Mouse (Mus musculus) stomach, postnatal 0 days (tissue): Measurements from ENCODE around the gene Btg3. TPM values are rescaled to one million over a fixed set of nuclear protein-coding genes. Genes with fewer than 3 reads are reported as not detected.
A peak's percentile ranks its signal among the peaks of the same experiment; 100 is the strongest.

ENCODE experiments used
- ATAC-seq: fragments of 200-750 bp; cut with Nextera tagmentation; 2 replicates; pipeline ENCODE4 v1.8.0; 2017; ENCODE audit not compliant: low FRiP score, low TSS enrichment
- DNase-seq: peaks from one replicate; pipeline ENCODE4 v3.0.0-alpha.2; 2016; ENCODE audit warnings: low spot score
- H3K27ac ChIP-seq: fragments of 300-500 bp; sonication (generic); replicated peaks from 2 replicates; pipeline ENCODE4 v1.5.1; 2014; ENCODE audit warnings: mild to moderate bottlenecking, control low read depth
- H3K27me3 ChIP-seq: fragments of 300-500 bp; sonication (generic); 2 replicates; pipeline ENCODE4 v1.6.1; 2014; ENCODE audit warnings: low read length; ENCODE audit not compliant: control insufficient read depth, insufficient read depth
- H3K36me3 ChIP-seq: fragments of 300-500 bp; sonication (generic); 2 replicates; pipeline ENCODE4 v1.6.1; 2014; ENCODE audit warnings: low read length, mixed read lengths; ENCODE audit not compliant: control insufficient read depth, insufficient read depth
- H3K4me1 ChIP-seq: fragments of 300-500 bp; sonication (generic); replicated peaks from 2 replicates; pipeline ENCODE4 v1.6.1; 2014; ENCODE audit warnings: antibody characterized with exemption; ENCODE audit not compliant: control insufficient read depth, insufficient read depth
- H3K4me2 ChIP-seq: fragments of 300-500 bp; sonication (generic); replicated peaks from 2 replicates; pipeline ENCODE4 v1.6.1; 2014; ENCODE audit warnings: low read depth, mild to moderate bottlenecking, control low read depth, moderate library complexity
- H3K4me3 ChIP-seq: fragments of 300-500 bp; sonication (generic); 2 replicates; pipeline ENCODE4 v1.5.1; 2014; ENCODE audit warnings: low read depth, low read length, control low read depth
- H3K9ac ChIP-seq: fragments of 300-500 bp; sonication (generic); 2 replicates; pipeline ENCODE4 v1.6.1; 2014; ENCODE audit warnings: mild to moderate bottlenecking, low read length, control low read depth, mixed read lengths
- H3K9me3 ChIP-seq: fragments of 300-500 bp; sonication (generic); 2 replicates; pipeline ENCODE4 v1.6.1; 2016; ENCODE audit warnings: low read length; ENCODE audit not compliant: control insufficient read depth
- CTCF ChIP-seq: IDR thresholded peaks from 2 replicates; pipeline ENCODE4 v1.5.1; 2016; ENCODE audit warnings: antibody characterized with exemption, low read depth, mild to moderate bottlenecking, moderate library complexity
- EP300 ChIP-seq: optimal IDR thresholded peaks from 2 replicates; pipeline ENCODE3; 2016; ENCODE audit warnings: antibody characterized with exemption
- WGBS: fragments of 180-500 bp; shearing (Covaris S2); extraction: QIAGEN DNeasy Blood & Tissue Kit; methylation state at CpG from one replicate; pipeline ENCODE4 v1.1.7; 2014; 5-methylcytosine and 5-hydroxymethylcytosine counted together
- polyA plus RNA-seq: library from polyadenylated mRNA; unstranded; fragments of >200 nt; fragmentation: Nextera tagmentation; extraction: Ambion mirVana; gene quantifications from 2 replicates; pipeline ENCODE4 v1.2.1, GENCODE M21; 2015

Btg3 gene
- 50.4 and 53.5 TPM in 2 replicates for polyA plus RNA-seq

DNA sequence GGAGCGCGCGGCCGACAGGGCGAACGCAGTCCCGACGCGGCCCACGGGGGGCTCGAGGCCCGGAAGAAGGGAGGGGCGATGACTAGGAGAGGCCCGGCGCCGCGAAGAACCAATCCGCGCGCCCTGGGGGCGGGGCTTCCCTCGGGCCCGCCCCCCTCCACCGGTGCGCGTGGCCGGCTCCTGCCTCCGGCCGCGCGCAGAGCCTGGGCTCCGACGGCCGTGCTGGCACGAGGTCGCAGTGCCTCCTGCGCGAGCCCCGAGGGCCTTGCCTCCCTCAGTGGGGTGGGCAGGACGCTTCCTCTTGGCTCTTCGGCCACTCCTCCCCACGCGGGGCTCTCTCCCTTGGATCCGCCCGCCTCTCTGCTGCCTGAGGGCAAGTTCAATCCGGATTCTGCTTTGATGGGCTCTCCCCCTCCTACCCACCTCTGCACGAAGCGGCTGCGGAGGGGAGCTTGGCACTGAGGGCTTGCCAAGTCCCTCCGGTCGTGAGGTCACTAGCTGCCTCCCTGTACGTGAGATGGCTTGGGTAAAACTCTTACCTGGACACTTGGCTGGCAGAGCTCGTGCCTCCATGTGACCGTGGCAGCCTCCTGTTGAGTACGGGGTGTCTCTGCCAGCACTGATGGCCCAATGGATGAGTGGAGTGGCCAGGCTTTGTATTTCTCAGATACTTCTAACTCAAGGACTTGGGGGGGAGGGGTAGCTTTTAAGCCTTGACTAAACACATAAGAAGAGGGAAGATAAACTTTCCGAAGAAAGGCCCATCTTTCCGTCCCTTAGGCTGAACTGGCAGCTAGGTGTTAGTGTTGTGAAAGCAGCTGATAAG lies at the start of gene Btg3:
Gene Btg3 (minus strand): TSS at position 448 of the 826 bp plus-strand sequence.
- peak; percentile 95 for DNase-seq
- Histone ChIP-seq H3K4me1 (peaks cover 4% of the 10 kb centered on the region; the same call in 1 of the 2 replicates), H3K9ac (peak within 1 kb of the TSS; percentile 96), H3K27ac (peak within 1 kb of the TSS; percentile 92), H3K4me3 (peak within 1 kb of the TSS; percentile 89), H3K4me2 (peak within 1 kb of the TSS; percentile 69), H3K9me3 (no peaks in the 10 kb centered on the region), H3K27me3 (no peaks in the 10 kb centered on the region), H3K36me3 (no peaks in the 10 kb centered on the region)
- WGBS, result 4% methylated on average over 41 of the region's 57 CpGs
- no peak for TF ChIP-seq CTCF
- TF ChIP-seq EP300, result no peak
- ATAC-seq, result peak; percentile 96

GRCm38 (mm10) chr16:78417733-78418132 lies 40.7 kb upstream of the Btg3 start:
- DNase-seq (no peak), ATAC-seq (no peak)
- H3K4me1 ChIP-seq, result no peaks in the 10 kb centered on the region
- no peak overlapping the region for H3K27ac ChIP-seq
- no peak for TF ChIP-seq CTCF
- TF ChIP-seq EP300, result no peak
- H3K9ac ChIP-seq, result no peak overlapping the region
- 50% methylated on average over 10 of the region's 10 CpGs for WGBS
- no peaks in the 10 kb centered on the region for H3K36me3 ChIP-seq
- H3K4me2 ChIP-seq, result no peak overlapping the region
- no peak overlapping the region for H3K4me3 ChIP-seq
- no peaks in the 10 kb centered on the region for H3K9me3 ChIP-seq
- no peaks in the 10 kb centered on the region for H3K27me3 ChIP-seq

DNA sequence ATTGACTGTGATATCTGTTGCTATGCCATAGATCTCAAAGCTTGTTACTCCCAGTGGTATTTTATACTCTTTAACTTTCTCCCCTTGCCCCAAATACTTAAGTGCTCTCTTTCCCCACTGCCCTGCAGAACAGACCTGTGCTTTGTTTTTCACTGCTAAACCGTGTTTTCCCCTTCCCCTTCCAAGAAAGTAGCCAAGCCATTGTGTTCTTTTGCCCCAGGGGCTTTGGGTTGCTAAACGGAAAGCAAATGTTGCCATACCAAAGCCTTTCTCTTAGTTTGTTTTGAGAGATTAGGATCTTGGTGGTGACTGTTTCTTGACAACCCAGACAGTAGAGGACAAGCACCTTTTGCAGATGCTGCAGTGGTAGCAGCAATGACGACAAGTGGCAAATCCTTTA lies 39.5 kb upstream of the Btg3 start:
- no peak overlapping the region for H3K4me3 ChIP-seq
- no peak overlapping the region for H3K27ac ChIP-seq
- DNase-seq (no peak), ATAC-seq (no peak)
- no peaks in the 10 kb centered on the region for H3K27me3 ChIP-seq
- WGBS, result 13% methylated on average over 3 of the region's 3 CpGs
- H3K4me1 ChIP-seq, result no peaks in the 10 kb centered on the region
- H3K9ac ChIP-seq, result no peak overlapping the region
- no peaks in the 10 kb centered on the region for H3K36me3 ChIP-seq
- no peaks in the 10 kb centered on the region for H3K9me3 ChIP-seq
- TF ChIP-seq CTCF (no peak), EP300 (no peak)
- no peak overlapping the region for H3K4me2 ChIP-seq

- no peak overlapping the region for H3K9ac ChIP-seq
- H3K36me3 ChIP-seq, result no peaks in the 10 kb centered on the region
- no peaks in the 10 kb centered on the region for H3K27me3 ChIP-seq
- DNase-seq, result no peak
- H3K9me3 ChIP-seq, result no peaks in the 10 kb centered on the region
- no peak for TF ChIP-seq EP300
- no peaks in the 10 kb centered on the region for H3K4me1 ChIP-seq
- no peak for ATAC-seq
- H3K27ac ChIP-seq, result no peak overlapping the region
- H3K4me3 ChIP-seq, result no peak overlapping the region
- 85% methylated on average over 10 of the region's 10 CpGs for WGBS
- H3K4me2 ChIP-seq, result no peak overlapping the region
Measured at GRCm38 (mm10) chr16:78409991-78410390, 33.0 kb upstream of the Btg3 start.

- Histone ChIP-seq H3K4me3 (no peak overlapping the region), H3K27me3 (no peaks in the 10 kb centered on the region), H3K4me2 (no peak overlapping the region), H3K36me3 (no peaks in the 10 kb centered on the region), H3K9ac (no peak overlapping the region), H3K27ac (no peak overlapping the region), H3K9me3 (no peaks in the 10 kb centered on the region), H3K4me1 (no peaks in the 10 kb centered on the region)
- DNase-seq (no peak), ATAC-seq (no peak)
- WGBS, result 89% methylated on average over 6 of the region's 6 CpGs
- TF ChIP-seq CTCF (no peak), EP300 (no peak)
Measured at GRCm38 (mm10) chr16:78407855-78408254, 30.9 kb upstream of the Btg3 start.

DNA sequence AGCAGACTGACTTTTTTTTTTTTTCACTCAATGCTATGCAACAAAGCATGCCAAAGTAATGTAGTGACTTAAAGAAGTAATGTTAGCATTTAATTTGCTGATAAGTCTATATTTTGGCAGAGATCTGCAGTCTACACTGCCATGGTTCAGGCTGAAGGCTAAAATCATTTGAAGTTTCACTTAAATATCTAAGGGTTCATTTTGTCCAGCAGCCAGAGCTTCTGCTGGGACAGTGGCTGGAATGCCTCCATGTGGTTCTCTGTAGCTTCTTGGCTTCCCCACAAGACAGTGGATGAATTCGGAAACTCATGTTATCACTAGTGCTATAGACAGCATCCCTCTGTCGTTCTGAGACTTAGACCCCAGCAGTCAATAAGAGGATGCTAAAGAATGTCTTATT lies 29.7 kb upstream of the Btg3 start:
- ATAC-seq (no peak), DNase-seq (no peak)
- no peak overlapping the region for H3K27ac ChIP-seq
- no peaks in the 10 kb centered on the region for H3K9me3 ChIP-seq
- no peak overlapping the region for H3K9ac ChIP-seq
- no peak overlapping the region for H3K4me3 ChIP-seq
- H3K4me2 ChIP-seq, result no peak overlapping the region
- H3K36me3 ChIP-seq, result no peaks in the 10 kb centered on the region
- WGBS, result 59% methylated on average over 2 of the region's 2 CpGs
- TF ChIP-seq CTCF (no peak), EP300 (no peak)
- no peaks in the 10 kb centered on the region for H3K4me1 ChIP-seq
- no peaks in the 10 kb centered on the region for H3K27me3 ChIP-seq
